Mouse (Mus musculus) cerebellum, adult 18-20 months (tissue): Measurements from ENCODE around the gene Unc13d.
A peak's percentile ranks its signal among the peaks of the same experiment; 100 is the strongest.
"Not testable (repeated sequence)": the region's sequence is repeated elsewhere in the genome, so short reads cannot be mapped to it uniquely, and the experiment has no call there.

Source experiments
- DNase-seq, 2 experiments: peaks; one replicate each; pipeline ENCODE4 v3.0.0; 2021

Unc13d gene

GRCm38 (mm10) chr11:116042372-116043138 is 35.2 kb downstream of the Unc13d start:
- no peak for DNase-seq

DNA sequence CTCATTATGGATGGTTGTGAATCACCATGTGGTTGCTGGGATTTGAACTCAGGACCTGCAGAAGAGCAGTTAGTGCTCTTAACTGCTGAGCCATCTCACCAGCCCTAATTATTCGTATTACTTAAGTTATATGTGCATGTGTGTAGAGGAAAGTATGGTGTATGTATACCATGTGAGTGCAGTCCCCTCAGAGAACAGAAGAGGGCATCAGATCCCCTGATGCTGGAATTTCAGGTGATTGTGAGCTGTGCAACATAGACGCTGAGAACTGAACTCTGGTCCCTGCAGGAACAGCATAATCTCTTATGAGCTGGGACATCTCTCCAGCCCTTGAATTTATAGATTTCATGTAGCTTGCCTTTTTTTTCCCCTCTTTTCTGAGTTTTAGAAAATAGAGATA is 35.9 kb downstream of the Unc13d start:
- no peak for DNase-seq

DNA sequence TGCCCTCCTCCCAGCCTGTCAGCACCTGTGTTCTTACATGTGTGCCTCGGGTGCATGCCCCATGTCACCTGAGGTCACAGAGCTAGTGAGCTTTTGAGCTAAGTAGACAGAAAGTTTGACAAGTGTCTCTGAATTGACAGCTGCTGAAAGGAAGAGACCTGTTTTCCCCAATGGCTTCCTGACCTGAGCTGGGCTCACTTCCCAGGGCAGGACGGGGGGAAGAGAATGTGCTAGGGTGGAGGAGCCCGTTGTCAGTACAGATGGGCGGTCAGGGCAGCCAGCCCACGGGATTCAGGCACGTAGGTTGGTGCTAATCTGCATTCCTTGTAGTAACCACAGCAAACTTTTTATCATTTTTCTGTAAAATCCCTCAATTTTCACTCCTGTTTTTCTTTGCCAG is 37.2 kb downstream of the Unc13d start:
- DNase-seq, result peak; percentile 40 to 56

DNA sequence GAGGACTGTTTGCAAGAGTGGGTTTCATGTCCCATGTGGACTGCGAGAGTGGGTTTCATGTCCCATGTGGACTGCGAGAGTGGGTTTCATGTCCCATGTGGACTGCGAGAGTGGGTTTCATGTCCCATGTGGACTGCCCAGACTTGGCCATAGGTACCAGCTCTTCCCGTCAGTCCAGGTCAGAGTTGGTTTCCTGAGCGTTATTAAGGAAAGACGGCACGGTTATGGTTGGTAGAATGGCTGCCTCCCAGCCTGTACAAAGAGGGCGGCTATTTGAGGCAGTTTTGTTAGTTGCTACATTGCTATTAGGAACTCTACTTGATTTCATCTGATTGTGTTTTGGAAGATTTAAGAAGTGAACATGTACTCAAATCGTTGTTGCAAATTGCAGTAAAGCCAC is 39.9 kb downstream of the Unc13d start:
- no peak for DNase-seq

DNA sequence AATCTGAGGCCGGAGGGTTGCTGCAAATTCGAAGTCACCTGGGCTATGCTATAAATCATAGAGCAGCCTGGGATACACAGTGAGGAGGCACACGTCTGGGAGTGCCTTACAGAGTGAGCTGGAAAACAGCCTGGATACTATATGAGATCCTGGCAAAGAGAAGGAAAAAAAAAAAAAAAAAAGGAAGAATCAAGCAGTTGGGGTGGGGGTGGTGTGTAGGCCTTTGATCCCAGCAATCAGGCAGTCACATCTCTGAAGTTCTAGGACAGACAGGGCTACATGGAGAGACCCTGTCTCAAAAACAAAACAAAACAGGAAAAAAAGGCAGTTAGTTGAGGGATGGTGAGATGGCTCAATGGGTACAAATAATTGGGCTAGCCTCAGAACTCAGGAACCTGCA is 41.1 kb downstream of the Unc13d start:
- no peak for DNase-seq

DNA sequence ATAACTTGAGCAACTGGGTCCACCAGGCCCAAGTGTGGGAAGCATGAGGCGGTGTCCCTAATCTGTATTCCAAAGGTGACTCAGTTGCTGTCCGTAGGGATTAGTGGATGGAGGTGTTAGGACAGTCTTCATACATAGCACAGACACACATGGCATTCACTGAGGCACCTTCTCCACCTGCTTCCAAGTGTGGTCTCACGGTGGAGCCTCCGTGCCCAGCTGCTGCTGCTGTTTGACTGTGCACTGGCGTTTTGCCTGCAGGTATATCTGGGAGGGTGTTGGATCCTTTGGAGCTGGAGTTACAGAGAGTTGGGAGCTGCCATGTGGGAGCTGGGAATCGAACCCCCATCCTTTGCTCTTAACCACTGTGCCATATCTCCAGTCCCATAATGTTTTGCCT is 43.2 kb downstream of the Unc13d start:
- no peak for DNase-seq

- DNase-seq, result no peak
Measured at GRCm38 (mm10) chr11:116030898-116031845, 46.6 kb downstream of the Unc13d start.

GRCm38 (mm10) chr11:116030088-116030897 is 47.5 kb downstream of the Unc13d start, which contains the start of gene Unk:
Gene Unk, plus strand, starts transcription at chr11:116030322.
- peak; percentile 98 for DNase-seq

GRCm38 (mm10) chr11:116029086-116029865 is 48.5 kb downstream of the Unc13d start:
- no peak for DNase-seq

DNA sequence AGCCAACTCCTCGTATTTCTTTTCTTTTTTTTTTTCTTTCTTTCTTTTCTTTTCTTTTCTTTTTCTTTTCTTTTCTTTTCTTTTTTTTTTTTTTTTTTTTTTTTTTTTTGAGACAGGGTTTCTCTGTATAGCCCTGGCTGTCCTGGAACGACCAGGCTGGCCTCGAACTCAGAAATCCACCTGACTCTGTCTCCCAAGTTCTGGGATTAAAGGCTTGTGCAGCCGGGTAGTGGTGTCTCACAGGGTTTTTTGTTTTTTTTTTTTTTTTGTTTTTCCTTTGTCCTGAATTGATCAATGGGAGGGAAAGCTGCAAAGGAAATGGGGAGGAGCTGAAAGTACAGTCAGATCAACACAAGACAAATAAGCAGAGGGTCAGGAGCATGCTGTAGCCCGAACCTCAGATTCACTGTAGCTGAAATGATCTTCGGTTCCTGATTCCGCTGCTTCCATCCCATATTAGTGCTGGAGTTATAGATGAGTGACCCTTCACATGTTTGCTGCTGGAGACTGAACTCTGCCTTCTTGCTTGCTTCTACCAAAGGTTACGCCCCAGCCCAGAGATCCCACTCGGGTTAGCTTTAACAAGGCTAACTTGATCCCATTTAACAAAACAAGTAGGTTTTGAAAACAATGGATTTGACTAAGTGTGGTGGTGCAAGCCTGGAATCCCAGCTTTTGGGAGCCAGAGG is 49.4 kb downstream of the Unc13d start:
- no peak for DNase-seq

GRCm38 (mm10) chr11:116027756-116028155 is 50.0 kb downstream of the Unc13d start, which contains the start of gene H3f3b:
Gene H3f3b, minus strand, starts transcription at chr11:116027962.
- DNase-seq, result no peak

GRCm38 (mm10) chr11:116025056-116025845 is 52.5 kb downstream of the Unc13d start:
- DNase-seq, result no peak

DNA sequence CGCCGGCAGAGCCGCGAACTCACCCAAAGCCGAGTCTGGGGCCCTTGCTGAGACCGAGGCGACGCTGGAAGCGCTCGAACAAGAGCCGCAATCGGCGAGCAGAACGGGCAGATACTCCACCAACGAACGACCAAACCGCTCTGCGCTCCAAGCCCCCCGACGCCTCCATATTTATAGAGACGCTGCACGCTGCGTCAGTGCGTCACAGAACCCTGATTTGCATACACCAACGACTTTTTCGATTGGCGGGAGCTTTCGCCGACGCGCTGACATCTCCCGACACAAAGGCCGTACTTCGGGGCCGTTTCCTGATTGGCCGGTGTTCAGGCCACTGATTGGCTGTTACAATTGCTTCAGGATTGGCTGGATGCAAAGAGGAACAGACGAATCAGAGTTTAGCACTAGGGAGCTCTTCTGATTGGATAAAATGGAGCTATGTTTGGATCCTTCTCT is 53.4 kb downstream of the Unc13d start:
- peak; percentile 91 to 97 for DNase-seq

- peak; percentile 85 to 88 for DNase-seq
Measured at GRCm38 (mm10) chr11:116023771-116024355, 53.9 kb downstream of the Unc13d start.

DNA sequence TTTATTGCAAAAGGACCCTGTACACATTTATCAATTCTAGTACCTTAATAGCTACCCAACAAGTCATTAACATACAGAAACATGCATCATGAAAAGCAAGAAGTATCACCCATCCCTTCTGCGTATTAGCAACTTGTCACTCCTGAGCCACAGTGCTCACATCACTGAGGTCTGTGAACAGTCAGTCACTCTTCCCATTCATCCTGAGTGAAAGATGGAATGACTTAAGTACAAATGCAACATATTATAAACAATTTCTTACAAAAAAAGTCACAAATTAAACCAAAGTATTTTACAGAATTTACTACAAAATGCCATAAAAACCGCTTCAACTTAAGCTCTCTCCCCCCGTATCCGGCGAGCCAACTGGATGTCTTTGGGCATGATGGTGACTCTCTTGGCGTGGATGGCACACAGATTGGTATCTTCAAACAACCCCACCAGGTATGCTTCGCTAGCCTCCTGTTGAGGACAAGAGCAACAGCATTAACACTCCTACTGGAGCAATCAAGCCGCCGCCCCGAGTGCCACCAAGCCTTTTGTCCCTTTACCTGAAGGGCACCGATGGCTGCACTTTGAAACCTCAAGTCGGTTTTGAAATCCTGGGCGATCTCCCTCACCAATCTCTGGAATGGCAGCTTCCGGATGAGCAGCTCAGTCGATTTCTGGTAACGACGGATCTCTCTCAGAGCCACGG is 54.5 kb downstream of the Unc13d start:
- not testable (repeated sequence) for DNase-seq

GRCm38 (mm10) chr11:116022256-116022780 is 55.4 kb downstream of the Unc13d start:
- no peak for DNase-seq

- DNase-seq, result no peak
Measured at GRCm38 (mm10) chr11:116021328-116022220, 56.2 kb downstream of the Unc13d start.

DNA sequence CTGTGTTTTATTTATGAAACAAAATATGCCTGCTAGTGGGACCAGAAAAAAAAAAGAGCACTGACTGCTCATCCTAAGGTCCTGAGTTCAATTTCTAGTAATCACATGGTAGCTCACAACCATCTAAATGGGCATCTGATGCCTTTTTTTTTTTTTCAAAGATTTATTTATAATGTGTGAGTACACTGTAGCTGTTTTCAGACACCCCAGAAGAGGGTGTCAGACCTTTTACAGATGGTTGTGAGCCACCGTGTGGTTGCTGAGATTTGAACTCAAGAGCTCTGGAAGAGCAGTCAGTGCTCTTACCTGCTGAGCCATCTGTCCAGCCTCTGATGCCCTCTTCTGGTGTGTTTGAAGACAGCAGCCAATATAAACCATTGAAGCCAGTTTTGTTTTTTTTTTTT is 57.2 kb downstream of the Unc13d start:
- no peak for DNase-seq
